Mouse (Mus musculus) embryonic facial prominence, embryonic 12.5 days (tissue): ENCODE data around the gene Coasy. TPM values are rescaled to one million over a fixed set of nuclear protein-coding genes. Genes with fewer than 3 reads are reported as not detected.
"Not testable (repeated sequence)": the region's sequence is repeated elsewhere in the genome, so short reads cannot be mapped to it uniquely, and the experiment has no call there.

Experiments
- ATAC-seq: fragments of 200-750 bp; cut with Nextera tagmentation; 2 replicates; pipeline ENCODE4 v1.8.0; 2017; ENCODE audit not compliant: insufficient number of reproducible peaks, insufficient read depth, low FRiP score, low TSS enrichment
- H3K27ac ChIP-seq: fragments of 300-500 bp; sonication (generic); 2 replicates; pipeline ENCODE4 v1.5.1; 2016; ENCODE audit warnings: mild to moderate bottlenecking
- H3K27me3 ChIP-seq: fragments of 300-500 bp; sonication (generic); 2 replicates; pipeline ENCODE4 v1.6.1; 2016; ENCODE audit warnings: mild to moderate bottlenecking, moderate library complexity
- H3K36me3 ChIP-seq: fragments of 300-500 bp; sonication (generic); 2 replicates; pipeline ENCODE4 v1.6.1; 2016; ENCODE audit warnings: mild to moderate bottlenecking
- H3K4me1 ChIP-seq: fragments of 300-500 bp; sonication (generic); 2 replicates; pipeline ENCODE4 v1.6.1; 2016
- H3K4me2 ChIP-seq: fragments of 300-500 bp; sonication (generic); replicated peaks from 2 replicates; pipeline ENCODE4 v1.6.1; 2016; ENCODE audit warnings: mild to moderate bottlenecking, moderate library complexity
- H3K4me3 ChIP-seq: fragments of 300-500 bp; sonication (generic); 2 replicates; pipeline ENCODE4 v1.5.1; 2016; ENCODE audit warnings: mild to moderate bottlenecking
- H3K9ac ChIP-seq: fragments of 300-500 bp; sonication (generic); 2 replicates; pipeline ENCODE4 v1.6.1; 2016; ENCODE audit warnings: mild to moderate bottlenecking, moderate library complexity
- H3K9me3 ChIP-seq: fragments of 300-500 bp; sonication (generic); 2 replicates; pipeline ENCODE4 v1.6.1; 2016; ENCODE audit warnings: mild to moderate bottlenecking, moderate library complexity
- WGBS: fragments of 180-500 bp; shearing (Covaris S2); methylation state at CpG from one replicate; pipeline ENCODE4 v1.1.7; 2016; 5-methylcytosine and 5-hydroxymethylcytosine counted together
- polyA plus RNA-seq: library from polyadenylated mRNA; unstranded; fragments of >200 nt; fragmentation: Nextera tagmentation; extraction: Ambion mirVana; gene quantifications from 2 replicates; pipeline ENCODE4 v1.2.1, GENCODE M21; 2016

The Coasy gene
- polyA plus RNA-seq, 1 experiment from 2014 or later = 45.6 TPM

GRCm38 (mm10) chr11:101120545-101121188, 38.3 kb downstream of the Coasy start:
- peaks cover 36% of the 10 kb centered on the region for H3K36me3 ChIP-seq
- no peaks in the 10 kb centered on the region for H3K9me3 ChIP-seq
- ATAC-seq = no peak
- peak overlapping the region; percentile 92 for H3K4me3 ChIP-seq
- H3K9ac ChIP-seq = peak overlapping the region; percentile 63
- 25% methylated on average over 19 of the region's 19 CpGs for WGBS
- H3K27ac ChIP-seq = peak overlapping the region; percentile 86
- H3K4me2 ChIP-seq = peak overlapping the region; percentile 96
- no peaks in the 10 kb centered on the region for H3K27me3 ChIP-seq
- H3K4me1 ChIP-seq = peaks cover 27% of the 10 kb centered on the region

GRCm38 (mm10) chr11:101124494-101124893, 42.1 kb downstream of the Coasy start:
- H3K4me2 ChIP-seq, ATAC-seq, H3K27me3 ChIP-seq, H3K27ac ChIP-seq, H3K9me3 ChIP-seq, H3K9ac ChIP-seq, H3K4me3 ChIP-seq: not testable (repeated sequence)
- WGBS = 92% methylated on average over 8 of the region's 8 CpGs
- Histone ChIP-seq H3K36me3 (peaks cover 45% of the 10 kb centered on the region), H3K4me1 (peaks cover 12% of the 10 kb centered on the region)

GRCm38 (mm10) chr11:101125008-101125407, 42.6 kb downstream of the Coasy start:
- not testable (repeated sequence) for H3K27ac ChIP-seq, H3K27me3 ChIP-seq, ATAC-seq, H3K9me3 ChIP-seq, H3K4me2 ChIP-seq, H3K9ac ChIP-seq, H3K4me3 ChIP-seq
- WGBS = 92% methylated on average over 9 of the region's 9 CpGs
- Histone ChIP-seq H3K36me3 (peaks cover 45% of the 10 kb centered on the region), H3K4me1 (peaks cover 12% of the 10 kb centered on the region)

- Histone ChIP-seq H3K4me2 (no peak overlapping the region), H3K9ac (no peak overlapping the region), H3K4me3 (no peak overlapping the region), H3K4me1 (no peaks in the 10 kb centered on the region), H3K36me3 (peaks cover 45% of the 10 kb centered on the region), H3K27ac (no peak overlapping the region), H3K27me3 (no peaks in the 10 kb centered on the region), H3K9me3 (no peaks in the 10 kb centered on the region)
- 89% methylated on average over 1 of the region's 1 CpGs for WGBS
- ATAC-seq = no peak
Observed at GRCm38 (mm10) chr11:101127075-101127474, 44.7 kb downstream of the Coasy start.

GRCm38 (mm10) chr11:101128996-101129577, 46.7 kb downstream of the Coasy start:
- no peaks in the 10 kb centered on the region for H3K4me1 ChIP-seq
- peaks cover 26% of the 10 kb centered on the region for H3K36me3 ChIP-seq
- no peaks in the 10 kb centered on the region for H3K9me3 ChIP-seq
- WGBS = 83% methylated on average over 11 of the region's 11 CpGs
- ATAC-seq = no peak
- no peak overlapping the region for H3K4me3 ChIP-seq
- H3K27ac ChIP-seq = no peak overlapping the region
- no peak overlapping the region for H3K9ac ChIP-seq
- H3K27me3 ChIP-seq = no peaks in the 10 kb centered on the region
- H3K4me2 ChIP-seq = no peak overlapping the region

- 51% methylated on average over 18 of the region's 18 CpGs for WGBS
Observed at GRCm38 (mm10) chr11:101130056-101130756, 47.8 kb downstream of the Coasy start.

GRCm38 (mm10) chr11:101131187-101131586, 48.8 kb downstream of the Coasy start:
- no peak for ATAC-seq
- H3K9ac ChIP-seq = no peak overlapping the region
- H3K4me1 ChIP-seq = no peaks in the 10 kb centered on the region
- H3K4me3 ChIP-seq = no peak overlapping the region
- no peaks in the 10 kb centered on the region for H3K9me3 ChIP-seq
- H3K27ac ChIP-seq = no peak overlapping the region
- no peak overlapping the region for H3K4me2 ChIP-seq
- WGBS = 95% methylated on average over 2 of the region's 2 CpGs
- H3K36me3 ChIP-seq = peaks cover 9% of the 10 kb centered on the region
- H3K27me3 ChIP-seq = no peaks in the 10 kb centered on the region

More at GRCm38 (mm10) chr11:101130056-101130756, 47.8 kb downstream of the Coasy start:
- Histone ChIP-seq H3K27me3 (no peaks in the 10 kb centered on the region), H3K4me2 (no peak overlapping the region), H3K4me1 (no peaks in the 10 kb centered on the region), H3K9ac (no peak overlapping the region), H3K27ac (no peak overlapping the region), H3K9me3 (no peaks in the 10 kb centered on the region), H3K4me3 (no peak overlapping the region), H3K36me3 (peaks cover 19% of the 10 kb centered on the region)
- no peak for ATAC-seq

GRCm38 (mm10) chr11:101131701-101132100, 49.3 kb downstream of the Coasy start:
- ATAC-seq = no peak

GRCm38 (mm10) chr11:101133037-101133436, 50.7 kb downstream of the Coasy start:
- no peak overlapping the region for H3K4me3 ChIP-seq
- H3K36me3 ChIP-seq = no peaks in the 10 kb centered on the region
- ATAC-seq = no peak
- no peaks in the 10 kb centered on the region for H3K27me3 ChIP-seq
- WGBS = 86% methylated on average over 12 of the region's 12 CpGs
- no peak overlapping the region for H3K9ac ChIP-seq
- H3K9me3 ChIP-seq = no peaks in the 10 kb centered on the region
- H3K4me2 ChIP-seq = no peak overlapping the region
- H3K27ac ChIP-seq = no peak overlapping the region
- no peaks in the 10 kb centered on the region for H3K4me1 ChIP-seq

More at GRCm38 (mm10) chr11:101131701-101132100, 49.3 kb downstream of the Coasy start:
- Histone ChIP-seq H3K4me3 (no peak overlapping the region), H3K4me1 (no peaks in the 10 kb centered on the region), H3K27me3 (no peaks in the 10 kb centered on the region), H3K9ac (no peak overlapping the region), H3K27ac (no peak overlapping the region), H3K4me2 (no peak overlapping the region), H3K36me3 (peaks cover 4% of the 10 kb centered on the region), H3K9me3 (no peaks in the 10 kb centered on the region)
- 86% methylated on average over 6 of the region's 6 CpGs for WGBS

GRCm38 (mm10) chr11:101134217-101134865, 52.0 kb downstream of the Coasy start:
- Histone ChIP-seq H3K27me3 (no peaks in the 10 kb centered on the region), H3K4me3 (no peak overlapping the region), H3K4me1 (no peaks in the 10 kb centered on the region), H3K9ac (no peak overlapping the region), H3K27ac (no peak overlapping the region), H3K4me2 (no peak overlapping the region), H3K36me3 (no peaks in the 10 kb centered on the region), H3K9me3 (no peaks in the 10 kb centered on the region)
- no peak for ATAC-seq
- 80% methylated on average over 13 of the region's 13 CpGs for WGBS
